Mouse (Mus musculus): ENCODE data around the gene Por. TPM values are rescaled to one million over a fixed set of nuclear protein-coding genes. Genes with fewer than 3 reads are reported as not detected.

Por gene
- polyA plus RNA-seq, 1 experiment from 2014 or later: 117 TPM

DNA sequence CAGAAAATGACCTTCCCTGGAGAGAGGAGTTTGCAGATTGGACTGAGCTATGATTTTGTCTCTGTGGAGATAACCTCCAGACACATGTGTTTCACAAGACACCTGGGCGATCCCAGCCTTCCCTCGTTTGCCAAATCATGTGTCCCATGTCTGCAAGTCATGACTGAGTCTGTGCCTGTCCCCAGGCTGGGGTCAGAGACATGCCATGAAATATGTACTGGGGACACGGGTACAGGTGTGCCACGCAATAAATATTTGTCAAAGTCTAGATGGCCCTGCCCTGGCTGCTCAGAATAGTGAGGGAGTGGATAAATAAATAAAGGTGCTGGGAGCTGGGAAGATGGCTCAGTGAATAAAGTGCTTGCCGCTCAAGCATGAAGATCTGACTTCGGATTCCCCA, 23.8 kb upstream of the Por start:
- no peaks in the 10 kb centered on the region for H3K27me3 ChIP-seq (ENCODE audit: control insufficient read depth, insufficient read depth, low read length)
- no peaks in the 10 kb centered on the region; the same call in 1 of the 2 replicates for H3K36me3 ChIP-seq (ENCODE audit: control insufficient read depth, insufficient read depth, low read length)
- no peaks in the 10 kb centered on the region for H3K9me3 ChIP-seq (ENCODE audit: control insufficient read depth, low read length)
- no peak overlapping the region for H3K4me2 ChIP-seq (ENCODE audit: low read depth, low read length, severe bottlenecking)
- DNase-seq (ENCODE audit: low spot score) (no peak), ATAC-seq (replicated peaks; ENCODE audit: low FRiP score) (no peak)
- no peaks in the 10 kb centered on the region for H3K4me1 ChIP-seq (replicated peaks; ENCODE audit: control insufficient read depth, insufficient read depth, low read length)
- no peak overlapping the region for H3K27ac ChIP-seq (ENCODE audit: low read depth, low read length)
- no peak overlapping the region for H3K9ac ChIP-seq (ENCODE audit: low read length)
- H3K4me3 ChIP-seq (ENCODE audit: low read depth, low read length): no peak overlapping the region
- 87% methylated on average over 6 of the region's 6 CpGs for WGBS

DNA sequence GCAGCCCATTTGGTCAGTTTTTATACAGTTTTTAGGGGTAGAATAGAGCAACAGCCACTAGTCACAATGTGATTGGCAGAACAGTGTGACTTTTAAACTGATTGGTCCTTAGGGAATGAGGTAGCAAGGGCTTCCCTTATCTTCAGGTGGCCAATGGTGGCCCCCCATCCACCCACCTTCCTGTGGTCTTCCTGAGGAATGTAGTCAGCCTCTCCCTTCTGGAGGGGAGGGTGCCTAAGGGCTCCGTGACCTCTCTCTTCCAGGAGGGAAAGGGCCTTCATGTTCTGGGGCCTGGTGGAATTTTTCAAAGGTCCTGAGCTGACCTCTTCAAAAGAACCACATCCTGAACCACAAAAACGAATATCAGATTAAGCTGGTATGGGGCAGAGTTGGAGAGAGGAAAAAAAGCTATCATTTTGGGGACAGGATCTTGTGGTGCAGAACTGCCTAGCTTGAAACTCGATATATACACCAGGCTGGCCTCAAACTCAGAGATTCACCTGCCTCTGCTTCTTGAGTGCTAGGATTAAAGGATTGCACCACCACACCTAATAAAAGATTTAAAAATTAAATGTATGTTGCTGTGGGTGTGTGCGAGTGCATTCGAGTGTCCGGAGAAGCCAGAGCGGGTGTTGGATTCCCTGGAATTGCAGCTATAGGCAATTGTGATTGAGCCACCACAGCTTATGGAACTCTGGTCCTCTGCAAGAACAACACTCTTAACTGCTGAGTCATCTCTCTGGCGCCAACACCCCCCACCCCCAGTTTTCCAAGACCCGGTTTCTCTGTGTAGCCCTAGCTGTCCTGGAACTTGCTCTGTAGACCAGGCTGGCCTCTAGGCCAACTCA, 21.1 kb upstream of the Por start:
- Histone ChIP-seq H3K36me3 (ENCODE audit: control insufficient read depth, insufficient read depth, low read length) (no peaks in the 10 kb centered on the region), H3K4me2 (ENCODE audit: low read depth, low read length, severe bottlenecking) (no peak overlapping the region), H3K27me3 (ENCODE audit: control insufficient read depth, insufficient read depth, low read length) (no peaks in the 10 kb centered on the region), H3K9ac (ENCODE audit: low read length) (no peak overlapping the region), H3K4me1 (replicated peaks; ENCODE audit: control insufficient read depth, insufficient read depth, low read length) (no peaks in the 10 kb centered on the region), H3K27ac (ENCODE audit: low read depth, low read length) (no peak overlapping the region), H3K4me3 (ENCODE audit: low read depth, low read length) (no peak overlapping the region), H3K9me3 (ENCODE audit: control insufficient read depth, low read length) (no peaks in the 10 kb centered on the region)
- no peak for ATAC-seq (replicated peaks; ENCODE audit: low FRiP score)
- DNase-seq (ENCODE audit: low spot score): no peak
- WGBS: 83% methylated on average over 9 of the region's 9 CpGs

DNA sequence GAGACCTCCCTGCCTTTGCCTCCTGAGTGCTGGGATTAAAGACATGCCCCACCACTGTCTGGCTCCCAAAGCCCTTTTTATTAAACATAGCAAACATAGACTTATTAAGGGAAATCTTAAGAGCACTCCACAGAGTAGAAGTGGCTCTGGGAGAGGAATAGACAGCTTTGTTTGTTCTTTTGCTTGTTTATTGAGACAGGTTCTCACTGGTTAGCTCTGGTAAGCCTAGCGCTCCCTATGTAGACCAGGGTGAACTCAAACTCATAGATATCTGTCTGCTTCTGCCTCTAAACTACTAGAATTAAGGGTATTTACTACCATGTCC, 20.6 kb upstream of the Por start:
- no peak for DNase-seq (ENCODE audit: low spot score)
- Histone ChIP-seq H3K27ac (ENCODE audit: low read depth, low read length) (no peak overlapping the region), H3K9ac (ENCODE audit: low read length) (no peak overlapping the region), H3K27me3 (ENCODE audit: control insufficient read depth, insufficient read depth, low read length) (no peaks in the 10 kb centered on the region), H3K36me3 (ENCODE audit: control insufficient read depth, insufficient read depth, low read length) (no peaks in the 10 kb centered on the region), H3K4me1 (replicated peaks; ENCODE audit: control insufficient read depth, insufficient read depth, low read length) (no peaks in the 10 kb centered on the region), H3K4me2 (ENCODE audit: low read depth, low read length, severe bottlenecking) (no peak overlapping the region), H3K4me3 (ENCODE audit: low read depth, low read length) (no peak overlapping the region), H3K9me3 (ENCODE audit: control insufficient read depth, low read length) (no peaks in the 10 kb centered on the region)
- ATAC-seq (replicated peaks; ENCODE audit: low FRiP score): no peak
- WGBS: 89% methylated on average over 1 of the region's 1 CpGs

DNA sequence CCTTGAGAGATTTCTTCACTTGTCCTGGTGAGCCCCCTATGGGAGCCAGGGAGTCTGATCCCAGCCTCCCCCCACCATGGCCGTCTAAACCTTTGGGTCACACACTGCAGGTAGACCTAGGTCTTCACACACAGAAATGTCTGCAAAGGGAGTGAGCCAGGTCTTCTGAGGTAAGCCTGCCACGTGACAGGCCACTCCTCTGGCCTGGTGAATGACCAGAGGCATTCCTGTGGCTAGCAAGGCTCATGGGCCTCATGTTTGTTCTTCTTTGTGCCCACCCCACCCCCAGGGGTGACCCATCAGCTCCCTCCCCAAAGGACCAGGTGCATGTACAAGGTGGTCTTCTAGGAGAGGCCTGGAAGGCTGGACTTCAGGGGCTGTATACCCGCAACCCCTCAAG, 18.3 kb upstream of the Por start:
- Histone ChIP-seq H3K27me3 (ENCODE audit: control insufficient read depth, insufficient read depth, low read length) (no peaks in the 10 kb centered on the region), H3K9me3 (ENCODE audit: control insufficient read depth, low read length) (no peaks in the 10 kb centered on the region), H3K36me3 (ENCODE audit: control insufficient read depth, insufficient read depth, low read length) (no peaks in the 10 kb centered on the region), H3K4me1 (replicated peaks; ENCODE audit: control insufficient read depth, insufficient read depth, low read length) (no peaks in the 10 kb centered on the region), H3K4me2 (ENCODE audit: low read depth, low read length, severe bottlenecking) (no peak overlapping the region), H3K4me3 (ENCODE audit: low read depth, low read length) (no peak overlapping the region), H3K27ac (ENCODE audit: low read depth, low read length) (no peak overlapping the region), H3K9ac (ENCODE audit: low read length) (no peak overlapping the region)
- no peak for ATAC-seq (replicated peaks; ENCODE audit: low FRiP score)
- DNase-seq (ENCODE audit: low spot score): no peak
- WGBS: 85% methylated on average over 3 of the region's 3 CpGs

DNA sequence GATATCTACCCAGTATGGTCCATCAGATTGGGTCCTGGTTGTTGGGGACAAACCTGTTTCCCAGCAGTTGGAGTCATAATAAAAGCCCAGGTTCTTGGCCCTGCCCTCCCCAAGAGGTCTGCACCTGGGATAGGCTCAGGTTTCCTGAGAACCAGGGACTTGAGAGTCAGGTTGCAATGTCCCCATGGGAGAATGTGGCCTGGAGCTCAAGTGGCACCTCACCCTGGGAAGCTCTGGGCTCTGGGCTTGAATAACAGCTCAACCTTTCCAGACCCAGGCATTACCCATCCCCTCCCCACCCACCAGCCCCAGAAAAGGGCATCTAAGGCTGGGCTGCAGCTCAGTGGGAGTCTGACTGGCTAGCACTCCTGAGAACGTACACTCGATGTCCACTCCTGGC, 16.6 kb upstream of the Por start:
- no peaks in the 10 kb centered on the region for H3K27me3 ChIP-seq (ENCODE audit: control insufficient read depth, insufficient read depth, low read length)
- DNase-seq (ENCODE audit: low spot score) (no peak), ATAC-seq (replicated peaks; ENCODE audit: low FRiP score) (no peak)
- H3K9me3 ChIP-seq (ENCODE audit: control insufficient read depth, low read length): no peaks in the 10 kb centered on the region
- H3K4me1 ChIP-seq (replicated peaks; ENCODE audit: control insufficient read depth, insufficient read depth, low read length): no peaks in the 10 kb centered on the region
- H3K36me3 ChIP-seq (ENCODE audit: control insufficient read depth, insufficient read depth, low read length): no peaks in the 10 kb centered on the region
- H3K9ac ChIP-seq (ENCODE audit: low read length): no peak overlapping the region
- no peak overlapping the region for H3K4me2 ChIP-seq (ENCODE audit: low read depth, low read length, severe bottlenecking)
- WGBS: 70% methylated on average over 2 of the region's 2 CpGs
- no peak overlapping the region for H3K4me3 ChIP-seq (ENCODE audit: low read depth, low read length)
- no peak overlapping the region for H3K27ac ChIP-seq (ENCODE audit: low read depth, low read length)

DNA sequence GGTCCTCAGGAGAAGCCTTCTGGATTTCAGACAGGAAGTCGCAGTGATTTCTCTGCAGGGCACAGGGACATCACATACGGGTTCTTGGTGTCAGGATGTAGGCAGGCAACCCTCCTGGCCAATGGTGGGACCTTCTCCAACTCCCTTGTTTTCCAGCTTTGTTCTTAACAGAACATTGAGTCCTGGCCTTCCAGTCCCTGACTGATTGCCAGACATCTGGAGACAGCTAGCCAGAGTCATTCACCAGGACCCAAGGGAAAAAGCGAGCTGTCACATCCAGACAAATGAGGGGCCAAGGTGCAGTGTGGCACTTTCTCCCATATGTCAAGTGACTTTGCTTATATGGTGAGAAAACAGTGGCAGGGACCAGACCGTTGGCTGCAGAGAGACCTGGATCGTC, 13.8 kb upstream of the Por start:
- WGBS: 83% methylated on average over 5 of the region's 5 CpGs
- Histone ChIP-seq H3K27ac (ENCODE audit: low read depth, low read length) (no peak overlapping the region), H3K4me3 (ENCODE audit: low read depth, low read length) (no peak overlapping the region), H3K4me2 (ENCODE audit: low read depth, low read length, severe bottlenecking) (no peak overlapping the region), H3K36me3 (ENCODE audit: control insufficient read depth, insufficient read depth, low read length) (no peaks in the 10 kb centered on the region), H3K9ac (ENCODE audit: low read length) (no peak overlapping the region), H3K27me3 (ENCODE audit: control insufficient read depth, insufficient read depth, low read length) (no peaks in the 10 kb centered on the region), H3K9me3 (ENCODE audit: control insufficient read depth, low read length) (no peaks in the 10 kb centered on the region), H3K4me1 (replicated peaks; ENCODE audit: control insufficient read depth, insufficient read depth, low read length) (no peaks in the 10 kb centered on the region)
- DNase-seq (ENCODE audit: low spot score) (no peak), ATAC-seq (replicated peaks; ENCODE audit: low FRiP score) (no peak)

DNA sequence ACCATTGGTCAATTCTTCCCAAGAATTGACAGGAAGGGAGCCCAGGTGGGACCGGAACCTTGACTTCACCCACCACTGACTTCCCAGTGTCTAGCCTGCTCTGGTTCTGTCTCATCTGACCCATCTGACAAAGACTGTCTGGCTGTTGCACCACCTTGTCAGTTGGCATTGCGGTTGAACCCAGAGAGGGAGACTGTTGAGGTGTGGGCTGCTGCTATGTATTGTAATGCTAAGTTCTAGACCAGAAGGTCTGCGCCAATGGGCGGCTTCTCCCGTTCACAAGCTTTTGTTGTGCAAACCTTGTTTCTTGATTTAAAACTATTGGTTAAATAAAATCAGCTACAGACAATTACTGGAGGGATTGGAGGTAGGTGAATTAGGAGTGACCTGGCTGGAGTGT, 12.7 kb upstream of the Por start:
- Histone ChIP-seq H3K36me3 (ENCODE audit: control insufficient read depth, insufficient read depth, low read length) (no peaks in the 10 kb centered on the region), H3K9me3 (ENCODE audit: control insufficient read depth, low read length) (no peaks in the 10 kb centered on the region), H3K27me3 (ENCODE audit: control insufficient read depth, insufficient read depth, low read length) (no peaks in the 10 kb centered on the region), H3K27ac (ENCODE audit: low read depth, low read length) (no peak overlapping the region), H3K9ac (ENCODE audit: low read length) (no peak overlapping the region), H3K4me3 (ENCODE audit: low read depth, low read length) (no peak overlapping the region), H3K4me1 (replicated peaks; ENCODE audit: control insufficient read depth, insufficient read depth, low read length) (no peaks in the 10 kb centered on the region), H3K4me2 (ENCODE audit: low read depth, low read length, severe bottlenecking) (no peak overlapping the region)
- 87% methylated on average over 5 of the region's 5 CpGs for WGBS
- ATAC-seq (replicated peaks; ENCODE audit: low FRiP score) (no peak), DNase-seq (ENCODE audit: low spot score) (no peak)

DNA sequence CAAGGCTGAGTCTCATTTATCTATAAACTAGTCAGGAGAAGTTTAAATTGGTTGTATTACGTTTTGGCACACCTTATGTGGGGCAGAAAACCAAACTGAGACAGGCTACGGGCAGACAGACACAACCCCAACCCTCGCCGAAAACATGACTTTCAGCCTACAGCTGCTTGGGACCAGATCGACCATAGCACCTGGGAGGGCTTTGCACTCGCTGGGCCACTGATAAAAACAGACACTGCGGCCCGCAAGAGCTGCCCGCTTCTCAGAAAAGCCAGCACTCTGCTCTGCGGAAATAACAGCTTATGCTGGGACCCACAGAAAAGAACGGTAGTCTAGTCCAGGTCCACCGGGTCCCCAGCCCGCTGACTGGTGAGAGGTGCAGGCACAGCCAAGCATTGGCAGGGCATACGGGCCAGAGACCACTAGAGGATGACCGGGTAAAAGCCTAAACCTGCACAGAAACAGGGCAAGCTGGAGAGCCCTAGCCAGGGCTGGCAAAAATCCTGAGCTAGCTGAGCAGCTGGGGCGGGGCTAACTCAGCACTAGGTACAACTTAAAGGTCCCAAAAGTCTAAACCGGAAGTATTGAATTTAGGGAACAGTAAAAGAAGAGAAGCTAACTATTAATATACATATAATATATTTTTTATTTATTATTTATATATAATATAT, 12.0 kb upstream of the Por start:
- Histone ChIP-seq H3K9me3 (ENCODE audit: control insufficient read depth, low read length) (no peaks in the 10 kb centered on the region), H3K36me3 (ENCODE audit: control insufficient read depth, insufficient read depth, low read length) (no peaks in the 10 kb centered on the region), H3K9ac (ENCODE audit: low read length) (no peak overlapping the region), H3K4me1 (replicated peaks; ENCODE audit: control insufficient read depth, insufficient read depth, low read length) (no peaks in the 10 kb centered on the region), H3K27ac (ENCODE audit: low read depth, low read length) (no peak overlapping the region), H3K4me3 (ENCODE audit: low read depth, low read length) (no peak overlapping the region), H3K27me3 (ENCODE audit: control insufficient read depth, insufficient read depth, low read length) (no peaks in the 10 kb centered on the region), H3K4me2 (ENCODE audit: low read depth, low read length, severe bottlenecking) (no peak overlapping the region)
- DNase-seq (ENCODE audit: low spot score) (no peak), ATAC-seq (replicated peaks; ENCODE audit: low FRiP score) (no peak)
- WGBS: 58% methylated on average over 17 of the region's 17 CpGs

DNA sequence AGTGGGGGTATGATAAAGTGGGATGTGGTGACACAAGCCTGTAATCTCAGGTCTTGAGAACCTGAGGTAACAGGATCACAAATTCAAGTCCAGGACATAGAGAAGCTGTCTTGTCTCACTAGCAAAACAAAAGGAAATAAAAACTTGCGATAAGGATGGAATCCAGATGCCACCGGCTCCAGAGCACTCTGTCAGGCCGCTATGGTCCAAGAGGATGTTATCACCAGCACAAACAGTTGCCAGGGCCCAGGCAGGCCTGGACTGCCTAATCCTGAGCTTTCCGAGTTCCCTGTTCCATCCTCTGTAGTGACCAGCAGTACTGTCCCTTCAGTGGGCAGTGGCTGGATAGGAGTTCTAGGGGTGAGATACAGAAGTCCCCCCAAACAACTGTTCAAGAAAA, 9.9 kb upstream of the Por start:
- no peak overlapping the region for H3K4me2 ChIP-seq (ENCODE audit: low read depth, low read length, severe bottlenecking)
- WGBS: 79% methylated on average over 4 of the region's 4 CpGs
- no peak overlapping the region for H3K4me3 ChIP-seq (ENCODE audit: low read depth, low read length)
- no peaks in the 10 kb centered on the region for H3K4me1 ChIP-seq (replicated peaks; ENCODE audit: control insufficient read depth, insufficient read depth, low read length)
- ATAC-seq (replicated peaks; ENCODE audit: low FRiP score) (no peak), DNase-seq (ENCODE audit: low spot score) (no peak)
- no peak overlapping the region for H3K27ac ChIP-seq (ENCODE audit: low read depth, low read length)
- H3K36me3 ChIP-seq (ENCODE audit: control insufficient read depth, insufficient read depth, low read length): no peaks in the 10 kb centered on the region
- H3K27me3 ChIP-seq (ENCODE audit: control insufficient read depth, insufficient read depth, low read length): no peaks in the 10 kb centered on the region
- no peaks in the 10 kb centered on the region for H3K9me3 ChIP-seq (ENCODE audit: control insufficient read depth, low read length)
- H3K9ac ChIP-seq (ENCODE audit: low read length): no peak overlapping the region
